Mouse (Mus musculus) thymus, adult 2 months (tissue): ENCODE results near the gene Cul4a. TPM values are rescaled to one million over a fixed set of nuclear protein-coding genes. Genes with fewer than 3 reads are reported as not detected.
A peak's percentile ranks its signal among the peaks of the same experiment; 100 is the strongest.
"Not testable (repeated sequence)": the region's sequence is repeated elsewhere in the genome, so short reads cannot be mapped to it uniquely, and the experiment has no call there.

Experiments used
- DNase-seq: peaks from one replicate; pipeline ENCODE4 v3.0.0; 2021
- H3K27ac ChIP-seq: fragments of 200-500 bp; 2 replicates; pipeline ENCODE4 v1.5.1; 2012; ENCODE audit warnings: low read length, control low read depth; ENCODE audit not compliant: control insufficient read depth, insufficient read depth
- H3K27me3 ChIP-seq: fragments of 200-500 bp; 2 replicates; pipeline ENCODE4 v1.6.1; 2012; ENCODE audit warnings: mild to moderate bottlenecking, low read length, moderate library complexity, mixed read lengths; ENCODE audit not compliant: control insufficient read depth, insufficient read depth
- H3K36me3 ChIP-seq: fragments of 200-500 bp; 2 replicates; pipeline ENCODE4 v1.6.1; 2012; ENCODE audit warnings: mild to moderate bottlenecking, low read length, moderate library complexity; ENCODE audit not compliant: control insufficient read depth, insufficient read depth
- H3K4me1 ChIP-seq: fragments of 200-500 bp; replicated peaks from 2 replicates; pipeline ENCODE4 v1.6.1; 2012; ENCODE audit warnings: low read length; ENCODE audit not compliant: control insufficient read depth, insufficient read depth
- H3K4me3 ChIP-seq: fragments of 200-500 bp; 2 replicates; pipeline ENCODE4 v1.5.1; 2012; ENCODE audit warnings: mild to moderate bottlenecking, low read length, control low read depth, moderate library complexity; ENCODE audit not compliant: control insufficient read depth, insufficient read depth
- CTCF ChIP-seq: fragments of 200-500 bp; IDR thresholded peaks from 2 replicates; pipeline ENCODE4 v1.5.1; 2012; ENCODE audit warnings: mild to moderate bottlenecking, control low read depth, low read length, moderate library complexity, borderline replicate concordance; ENCODE audit not compliant: control insufficient read depth, poor library complexity, insufficient read depth; ENCODE audit errors: extremely low read depth
- POLR2A ChIP-seq: fragments of 200-500 bp; IDR thresholded peaks from 2 replicates; pipeline ENCODE4 v1.6.1; 2012; ENCODE audit warnings: mild to moderate bottlenecking, low read length, control low read depth, moderate library complexity; ENCODE audit not compliant: control insufficient read depth, poor library complexity, insufficient read depth; ENCODE audit errors: extremely low read depth
- WGBS: fragments of 180-500 bp; shearing (Covaris S2); methylation state at CpG from one replicate; pipeline ENCODE4 v1.1.7; 2018; 5-methylcytosine and 5-hydroxymethylcytosine counted together
- polyA plus RNA-seq: library from polyadenylated mRNA; depleted of rRNA; stranded (reverse); fragments of >200 nt; gene quantifications from 2 replicates; pipeline ENCODE4 v1.2.3, GENCODE M21; 2012

Gene Cul4a
- polyA plus RNA-seq, 1 experiment = 36.3 TPM

DNA sequence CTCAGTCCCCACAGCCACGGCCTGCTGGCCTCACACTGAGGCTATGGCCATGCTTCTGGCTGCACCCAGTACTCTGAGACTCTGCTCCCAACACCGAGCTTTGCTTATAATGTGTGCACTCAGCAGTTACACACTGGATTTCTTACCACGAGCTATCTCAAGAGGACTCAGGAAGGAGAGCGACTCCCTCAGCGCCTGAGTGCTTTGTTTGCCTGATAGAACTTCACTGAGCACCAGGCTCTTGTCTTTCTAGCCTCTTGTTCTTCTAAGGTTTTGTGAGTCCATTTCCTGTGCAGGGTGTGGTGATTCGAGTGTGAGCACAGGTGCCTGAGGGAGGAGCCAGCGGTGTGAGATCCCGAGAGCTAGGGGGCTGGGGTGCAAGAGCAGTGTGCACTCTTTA, 19.5 kb downstream of the Cul4a start:
- no peak for DNase-seq

DNA sequence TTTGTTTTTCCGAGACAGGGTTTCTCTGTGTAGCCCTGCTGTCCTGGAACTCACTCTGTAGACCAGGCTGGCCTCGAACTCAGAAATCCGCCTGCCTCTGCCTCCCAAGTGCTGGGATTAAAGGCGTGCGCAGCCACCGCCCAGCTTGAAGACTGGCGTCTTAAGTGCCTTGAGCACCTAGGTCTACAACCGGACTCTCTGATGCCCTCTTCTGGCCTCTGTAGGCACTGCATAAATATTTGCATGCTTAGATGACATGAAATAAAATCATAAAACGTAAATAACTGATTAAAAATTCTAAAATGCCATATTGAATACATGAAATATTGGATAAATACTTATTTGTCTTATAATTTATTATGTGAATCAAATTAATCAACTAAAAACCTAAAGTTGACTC, 26.8 kb downstream of the Cul4a start:
- WGBS = 70% methylated on average over 9 of the region's 9 CpGs
- H3K4me1 ChIP-seq, H3K4me3 ChIP-seq, H3K27ac ChIP-seq, H3K27me3 ChIP-seq: not testable (repeated sequence)
- peak; percentile 64 for DNase-seq
- TF ChIP-seq CTCF = 0 out of 2 replicates have a peak, but pooled peaks have one; percentile 35
- peaks cover 36% of the 10 kb centered on the region for H3K36me3 ChIP-seq

More for the DNA sequence above, 19.5 kb downstream of the Cul4a start:
- Histone ChIP-seq H3K36me3 (peaks cover 18% of the 10 kb centered on the region), H3K27me3 (no peaks in the 10 kb centered on the region), H3K27ac (no peak overlapping the region), H3K4me1 (no peaks in the 10 kb centered on the region), H3K4me3 (no peak overlapping the region)
- WGBS = 85% methylated on average over 8 of the region's 8 CpGs
- no peak for TF ChIP-seq CTCF
- TF ChIP-seq POLR2A = no peak

DNA sequence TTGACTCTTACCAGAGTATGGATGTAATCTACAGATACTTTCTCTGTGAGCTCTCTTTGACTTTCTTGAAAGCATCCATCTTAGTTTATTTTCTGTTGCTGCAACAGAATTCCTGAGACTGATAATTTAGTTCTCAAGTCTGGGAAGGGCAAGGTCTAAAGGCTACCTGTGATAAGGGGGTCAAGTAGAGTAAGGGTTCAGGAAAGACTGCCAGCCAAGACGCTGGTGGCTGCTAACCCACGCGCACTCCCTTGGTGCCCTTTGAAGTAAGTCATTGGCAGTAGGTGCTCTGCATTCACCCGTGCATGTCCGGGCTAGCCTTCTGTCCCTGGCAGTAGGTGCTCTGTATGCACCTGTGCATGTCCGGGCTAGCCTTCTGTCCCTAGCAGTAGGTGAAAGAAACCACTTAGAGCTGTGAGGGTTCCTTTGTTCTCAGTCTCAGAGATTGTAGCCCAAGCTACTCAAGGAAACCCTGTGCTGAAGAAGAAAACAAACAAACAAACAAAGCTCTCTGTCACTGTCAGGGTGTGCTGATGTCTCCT, 34.3 kb downstream of the Cul4a start:
- 96% methylated on average over 6 of the region's 6 CpGs for WGBS
- Histone ChIP-seq H3K4me1 (no peaks in the 10 kb centered on the region), H3K36me3 (peaks cover 50% of the 10 kb centered on the region), H3K27ac (no peak overlapping the region), H3K4me3 (no peak overlapping the region), H3K27me3 (no peaks in the 10 kb centered on the region)
- TF ChIP-seq POLR2A = no peak
- no peak for TF ChIP-seq CTCF
- DNase-seq = no peak

DNA sequence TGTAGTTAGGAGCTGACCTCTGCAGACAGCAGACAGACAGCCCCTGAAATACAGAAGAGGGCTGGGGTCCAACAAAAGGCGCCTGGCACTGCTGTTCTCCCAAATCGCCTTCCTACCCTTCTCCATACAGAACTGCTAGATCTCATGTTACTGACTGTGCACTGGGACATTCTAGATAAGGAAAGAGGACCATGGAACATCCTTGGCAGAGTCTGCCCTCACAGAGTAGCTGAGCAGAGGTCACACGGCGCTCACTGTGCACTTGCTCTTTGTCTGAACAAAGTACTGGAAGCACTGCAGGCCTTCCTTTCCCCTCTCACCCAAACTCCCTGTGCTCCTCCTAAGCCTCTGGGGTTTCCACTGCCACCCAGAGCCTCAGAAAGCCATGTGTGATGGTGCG, 36.3 kb downstream of the Cul4a start:
- Histone ChIP-seq H3K27ac (no peak overlapping the region), H3K27me3 (no peaks in the 10 kb centered on the region), H3K36me3 (peaks cover 49% of the 10 kb centered on the region), H3K4me1 (no peaks in the 10 kb centered on the region), H3K4me3 (no peak overlapping the region)
- WGBS = over 99% methylated on average over 5 of the region's 5 CpGs
- TF ChIP-seq CTCF = no peak
- TF ChIP-seq POLR2A = no peak
- DNase-seq = no peak

DNA sequence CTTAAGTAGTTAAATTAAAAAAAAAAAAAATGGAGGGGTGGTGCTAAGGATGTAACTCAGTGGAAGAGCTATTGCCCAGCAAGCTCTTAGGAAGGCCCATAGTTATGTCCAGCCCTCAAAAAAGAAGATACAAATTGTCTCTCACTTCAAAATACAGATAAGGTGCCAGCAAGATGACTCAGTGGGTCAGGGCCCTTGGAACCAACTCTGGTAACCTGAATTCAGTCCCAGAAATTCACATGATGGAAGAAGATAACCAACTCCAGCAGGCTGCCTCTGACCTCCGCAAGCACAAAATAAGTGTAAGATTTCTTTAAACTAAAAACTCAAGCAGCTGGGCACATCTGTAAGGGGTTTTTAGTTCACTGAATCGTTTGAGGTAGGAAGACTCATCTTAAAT, 43.1 kb downstream of the Cul4a start:
- WGBS = 86% methylated on average over 2 of the region's 2 CpGs
- no peak for DNase-seq
- TF ChIP-seq CTCF = no peak
- TF ChIP-seq POLR2A = no peak
- H3K4me1 ChIP-seq = no peaks in the 10 kb centered on the region
- H3K27me3 ChIP-seq = no peaks in the 10 kb centered on the region
- H3K36me3 ChIP-seq = peaks cover 13% of the 10 kb centered on the region
- no peak overlapping the region for H3K27ac ChIP-seq
- H3K4me3 ChIP-seq = no peak overlapping the region

DNA sequence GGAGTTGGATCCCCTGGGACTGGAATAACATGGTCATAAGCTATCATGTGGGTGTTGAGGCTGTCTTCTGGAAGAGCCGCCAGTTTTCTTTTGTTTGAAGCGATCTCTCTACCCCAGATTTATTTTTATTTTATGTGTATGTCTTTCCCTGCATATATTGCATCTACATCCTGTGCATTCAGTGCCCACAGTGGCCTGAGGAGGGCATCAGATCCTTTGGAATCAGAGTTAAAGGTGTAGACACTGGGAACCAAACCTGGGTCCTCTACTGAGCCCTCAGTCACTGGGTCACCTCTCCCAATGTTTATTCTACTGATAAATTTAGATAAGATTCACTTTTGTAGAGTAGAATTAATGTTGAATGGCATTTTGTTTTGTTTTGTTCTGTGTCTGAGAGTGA, 43.9 kb downstream of the Cul4a start:
- TF ChIP-seq POLR2A (no peak), CTCF (no peak)
- H3K36me3 ChIP-seq = peaks cover 8% of the 10 kb centered on the region
- no peaks in the 10 kb centered on the region for H3K27me3 ChIP-seq
- H3K27ac ChIP-seq = no peak overlapping the region
- no peaks in the 10 kb centered on the region for H3K4me1 ChIP-seq
- 94% methylated on average over 2 of the region's 2 CpGs for WGBS
- no peak for DNase-seq
- H3K4me3 ChIP-seq = no peak overlapping the region

DNA sequence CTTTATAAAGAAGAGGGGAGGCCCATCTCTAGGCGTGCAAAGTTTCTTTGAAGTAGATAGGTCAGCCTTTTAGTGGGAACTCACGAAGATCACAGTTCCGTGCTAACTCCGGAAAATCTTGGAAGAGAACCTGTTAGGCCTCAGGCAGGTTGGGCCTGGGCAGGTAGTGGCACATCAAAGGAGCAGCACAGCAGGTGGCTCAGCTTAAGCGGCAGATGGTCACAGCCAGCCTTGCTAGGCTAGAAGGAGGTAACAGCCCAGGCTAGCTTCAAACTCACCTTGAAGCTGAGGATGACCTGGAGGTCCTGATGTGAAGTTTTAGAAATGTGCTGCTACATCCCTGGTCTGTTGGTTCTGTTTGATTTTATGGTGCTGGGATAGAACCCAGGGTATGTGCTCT, 44.4 kb downstream of the Cul4a start:
- Histone ChIP-seq H3K36me3 (peaks cover 2% of the 10 kb centered on the region), H3K27ac (no peak overlapping the region), H3K4me3 (no peak overlapping the region), H3K27me3 (no peaks in the 10 kb centered on the region), H3K4me1 (no peaks in the 10 kb centered on the region)
- TF ChIP-seq POLR2A (no peak), CTCF (no peak)
- DNase-seq = no peak
- 95% methylated on average over 5 of the region's 5 CpGs for WGBS
